Comparison of ENCODE assay signal across 10 mouse cellular contexts in genomic region chr14:100889163-100890157, GRCm38 (mm10).
A peak's percentile ranks its signal among the peaks of the same experiment; 100 is the strongest.
DNase-seq lines count a peak whose midpoint lies in the region; ATAC-seq and TF ChIP-seq lines count a peak whose summit lies in the region.
"Had no signal": no experiment of that assay in that cellular context is flagged by ENCODE, and none has a peak within 500 bp of the region (broad histone marks: within the 10 kb centered on the region; RNA-seq: fewer than 3 reads in every experiment).

No protein-coding gene starts in this region.

- H3K4me3 ChIP-seq in limb, embryonic 14.5 days (replicated peaks; ENCODE audit: low read length): no peak overlapping the region
- no peak overlapping the region for H3K4me3 ChIP-seq in heart, embryonic 12.5 days
- H3K4me3 ChIP-seq: left cerebral cortex, adult 2 months had no signal

- peak; percentile 20 for DNase-seq in ES-CJ7 (ENCODE audit: low read depth, low spot score)
- peak; percentile 50 for DNase-seq in adrenal gland, adult 8-10 months
- peak; percentile 54 for DNase-seq in kidney, adult 11 months
- peak; percentile 45 for DNase-seq in limb, embryonic 14.5 days (ENCODE audit: low spot score)
- no peak for DNase-seq in urinary bladder, adult 2 months (ENCODE audit: low spot score)
- no peak for DNase-seq in frontal cortex, adult 2 months (ENCODE audit: extremely low spot score in 1 of 2, low spot score in 1 of 2)
- DNase-seq in right cerebral cortex, postnatal 36 days (ENCODE audit: low spot score in 2 of 2): no peak
- DNase-seq: heart, postnatal 14 days had no signal

- no peaks in the 10 kb centered on the region for H3K9me3 ChIP-seq in limb, embryonic 14.5 days (ENCODE audit: control insufficient read depth, low read length)
- H3K9me3 ChIP-seq in heart, embryonic 12.5 days (replicated peaks): no peaks in the 10 kb centered on the region

- 26% methylated on average over 18 of the region's 18 CpGs for WGBS in limb, embryonic 14.5 days
- 57% methylated on average over 18 of the region's 18 CpGs for WGBS in heart, embryonic 12.5 days

- H3K4me1 ChIP-seq in limb, embryonic 14.5 days (ENCODE audit: control insufficient read depth, insufficient read depth, low read length): peaks cover 5% of the 10 kb centered on the region; the same call in 1 of the 2 replicates
- no peaks in the 10 kb centered on the region for H3K4me1 ChIP-seq in heart, embryonic 12.5 days (replicated peaks)

- ATAC-seq in limb, embryonic 14.5 days (ENCODE audit: low FRiP score, low read depth): peak; percentile 60; the same call in 1 of the 2 replicates
- no peak for ATAC-seq in heart, embryonic 12.5 days (ENCODE audit: insufficient number of reproducible peaks, low FRiP score)

- no peaks in the 10 kb centered on the region for H3K27me3 ChIP-seq in limb, embryonic 14.5 days (ENCODE audit: control insufficient read depth, insufficient read depth, low read length)
- no peaks in the 10 kb centered on the region for H3K27me3 ChIP-seq in heart, embryonic 12.5 days (replicated peaks)

- 0 out of 2 replicates have a peak overlapping the region, but pooled peaks have one; percentile 43 for H3K27ac ChIP-seq in limb, embryonic 14.5 days (replicated peaks; ENCODE audit: low read depth, low read length)
- H3K27ac ChIP-seq in heart, embryonic 12.5 days (ENCODE audit: poor library complexity, severe bottlenecking): no peak overlapping the region
- H3K27ac ChIP-seq: left cerebral cortex, adult 2 months had no signal

- H3K4me2 ChIP-seq in limb, embryonic 14.5 days (replicated peaks; ENCODE audit: low read depth, low read length, severe bottlenecking): no peak overlapping the region; the same call in 1 of the 2 replicates
- H3K4me2 ChIP-seq in heart, embryonic 12.5 days: no peak overlapping the region

- H3K36me3 ChIP-seq in limb, embryonic 14.5 days (ENCODE audit: control insufficient read depth, insufficient read depth, low read length): no peaks in the 10 kb centered on the region
- no peaks in the 10 kb centered on the region for H3K36me3 ChIP-seq in heart, embryonic 12.5 days

- TF ChIP-seq POLR2A in limb, embryonic 14.5 days (IDR thresholded peaks at IDR 0.05; ENCODE audit: borderline replicate concordance, extremely low read depth, insufficient read depth, insufficient read length): no peak

- H3K9ac ChIP-seq in limb, embryonic 14.5 days (ENCODE audit: low read depth, low read length, severe bottlenecking): no peak overlapping the region
- H3K9ac ChIP-seq in heart, embryonic 12.5 days: no peak overlapping the region

Comparison
In these comparisons a context has a peak if more than half of its experiments do, and no peak if none do; other contexts are left out.
1. DNase-seq: peak in ES-CJ7 (single experiment), adrenal gland, adult 8-10 months (single experiment), kidney, adult 11 months (single experiment) and limb, embryonic 14.5 days (single experiment); none in urinary bladder, adult 2 months (single experiment), frontal cortex, adult 2 months (0 of 2) and right cerebral cortex, postnatal 36 days (0 of 2).